Mouse (Mus musculus): ENCODE results near the gene Nedd9. TPM values are rescaled to one million over a fixed set of nuclear protein-coding genes. Genes with fewer than 3 reads are reported as not detected.

Nedd9 gene
- 2.5 TPM for polyA plus RNA-seq (2014; fragmentation: Illumina TruSeq; extraction: RNeasy Lipid Tissue Mini Kit (QIAGEN cat#74804); ENCODE audit: low read depth, low replicate concordance)

GRCm38 (mm10) chr13:41486606-41487408 lies at the start of gene Nedd9:
Gene Nedd9 (minus strand): TSS chr13:41487362.

GRCm38 (mm10) chr13:41273927-41274650 lies 213.1 kb downstream of the Nedd9 start, which contains the start of gene Gm17364:
Gene Gm17364 (minus strand): TSS chr13:41273977.

Other genes starting within 250 kb of the Nedd9 start
- 28.9 TPM for gene Smim13, start 237.5 kb downstream of the Nedd9 start, polyA plus RNA-seq (2014; fragmentation: Illumina TruSeq; extraction: RNeasy Lipid Tissue Mini Kit (QIAGEN cat#74804); ENCODE audit: low read depth, low replicate concordance)
- not detected for gene Gm17364, start 213.4 kb downstream of the Nedd9 start, polyA plus RNA-seq (2014; fragmentation: Illumina TruSeq; extraction: RNeasy Lipid Tissue Mini Kit (QIAGEN cat#74804); ENCODE audit: low read depth, low replicate concordance)
- 18.6 TPM for gene Tmem170b, start 118.5 kb upstream of the Nedd9 start, polyA plus RNA-seq (2014; fragmentation: Illumina TruSeq; extraction: RNeasy Lipid Tissue Mini Kit (QIAGEN cat#74804); ENCODE audit: low read depth, low replicate concordance)